Mouse (Mus musculus) hindbrain, postnatal 0 days (tissue): Measurements from ENCODE around the gene Ubxn11. TPM values are rescaled to one million over a fixed set of nuclear protein-coding genes. Genes with fewer than 3 reads are reported as not detected.
A peak's percentile ranks its signal among the peaks of the same experiment; 100 is the strongest.

Source experiments
- ATAC-seq: fragments of 200-750 bp; cut with Nextera tagmentation; 2 replicates; pipeline ENCODE4 v1.8.0; 2017; ENCODE audit warnings: mild to moderate bottlenecking, moderate TSS enrichment, moderate library complexity
- DNase-seq: peaks from one replicate; pipeline ENCODE4 v3.0.0-alpha.2; 2015; ENCODE audit warnings: low spot score
- H3K27ac ChIP-seq: fragments of 300-500 bp; sonication (generic); 2 replicates; pipeline ENCODE4 v1.5.1; 2014; ENCODE audit warnings: mild to moderate bottlenecking
- H3K27me3 ChIP-seq: fragments of 300-500 bp; sonication (generic); 2 replicates; pipeline ENCODE4 v1.6.1; 2014; ENCODE audit warnings: low read length, mixed read lengths; ENCODE audit not compliant: insufficient read depth
- H3K36me3 ChIP-seq: fragments of 300-500 bp; sonication (generic); 2 replicates; pipeline ENCODE4 v1.6.1; 2014; ENCODE audit warnings: low read length, mixed read lengths; ENCODE audit not compliant: insufficient read depth
- H3K4me1 ChIP-seq: fragments of 300-500 bp; sonication (generic); 2 replicates; pipeline ENCODE4 v1.6.1; 2014; ENCODE audit warnings: antibody characterized with exemption, low read length, mixed read lengths; ENCODE audit not compliant: insufficient read depth
- H3K4me2 ChIP-seq: fragments of 300-500 bp; sonication (generic); 2 replicates; pipeline ENCODE4 v1.6.1; 2014; ENCODE audit warnings: low read depth, mild to moderate bottlenecking, low read length, moderate library complexity, mixed read lengths
- H3K4me3 ChIP-seq: fragments of 300-500 bp; sonication (generic); 2 replicates; pipeline ENCODE4 v1.5.1; 2014; ENCODE audit warnings: low read length
- H3K9ac ChIP-seq: fragments of 300-500 bp; sonication (generic); replicated peaks from 2 replicates; pipeline ENCODE4 v1.6.1; 2014; ENCODE audit warnings: mild to moderate bottlenecking, low read length, moderate library complexity, mixed read lengths
- H3K9me3 ChIP-seq: fragments of 300-500 bp; sonication (generic); 2 replicates; pipeline ENCODE4 v1.6.1; 2016; ENCODE audit warnings: low read length, mixed read lengths
- CTCF ChIP-seq: IDR thresholded peaks from 2 replicates; pipeline ENCODE4 v1.5.1; 2016; ENCODE audit warnings: antibody characterized with exemption, control low read depth, low read depth
- WGBS: fragments of 180-500 bp; shearing (Covaris S2); extraction: QIAGEN DNeasy Blood & Tissue Kit; methylation state at CpG from one replicate; pipeline ENCODE4 v1.1.7; 2014; 5-methylcytosine and 5-hydroxymethylcytosine counted together
- polyA plus RNA-seq: library from polyadenylated mRNA; unstranded; fragments of >200 nt; fragmentation: Nextera tagmentation; extraction: Ambion mirVana; gene quantifications from 2 replicates; pipeline ENCODE4 v1.2.1, GENCODE M21; 2015
- total RNA-seq: library from RNA; depleted of rRNA; stranded (reverse); fragments of >200 nt; gene quantifications from 2 replicates; pipeline ENCODE4 v1.2.3, GENCODE M21; 2014

The Ubxn11 gene
- total and polyA plus RNA-seq, 2 experiments from 2014 or later = 8.9 to 14.0 TPM

DNA sequence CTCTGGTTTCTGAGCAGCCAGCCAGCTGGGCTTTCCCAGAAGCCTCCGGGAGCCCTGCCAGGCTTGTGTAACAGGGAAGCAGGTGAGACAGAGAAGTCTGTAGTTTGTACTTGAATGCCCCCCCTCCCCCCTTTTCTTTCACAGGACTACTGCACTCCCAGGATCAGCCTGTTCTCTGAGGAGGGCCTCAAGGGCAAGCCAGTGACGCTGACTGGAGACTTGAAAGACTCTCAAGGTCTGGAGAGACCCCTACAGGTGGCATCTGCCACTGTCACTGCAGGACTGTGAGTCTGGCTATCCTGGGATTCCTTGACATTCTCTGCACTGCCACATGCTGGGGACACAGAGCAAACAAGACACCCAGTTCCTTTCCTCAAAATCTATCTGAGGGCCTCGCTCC lies 23.7 kb upstream of the Ubxn11 start:
- Histone ChIP-seq H3K27me3 (no peaks in the 10 kb centered on the region), H3K27ac (no peak overlapping the region), H3K36me3 (no peaks in the 10 kb centered on the region), H3K9me3 (no peaks in the 10 kb centered on the region), H3K4me2 (no peak overlapping the region), H3K4me1 (peaks cover 3% of the 10 kb centered on the region; the same call in 1 of the 2 replicates), H3K4me3 (no peak overlapping the region), H3K9ac (no peak overlapping the region)
- peak; percentile 70 for ATAC-seq
- peak; percentile 83 for TF ChIP-seq CTCF
- DNase-seq = peak; percentile 85
- WGBS = 23% methylated on average over 3 of the region's 3 CpGs

DNA sequence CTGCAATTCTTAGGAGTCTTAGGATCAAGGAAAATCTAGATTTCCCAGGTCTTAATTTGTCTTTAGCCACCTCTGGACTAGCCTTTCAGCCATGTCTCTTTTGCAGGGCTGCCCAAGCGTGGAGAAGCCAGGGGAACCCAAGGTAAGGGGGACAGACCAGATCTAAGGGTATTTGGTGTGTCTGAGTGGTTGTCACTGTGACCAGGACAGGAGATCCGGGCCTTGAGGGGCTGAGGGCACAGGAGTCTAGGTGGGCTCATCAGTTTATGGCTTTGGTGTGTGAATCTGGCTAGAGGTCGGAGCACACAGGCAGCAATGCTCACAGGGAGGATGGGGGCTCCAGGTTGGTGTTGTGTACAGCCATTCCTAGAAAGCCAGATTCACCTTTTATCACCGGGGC lies 21.7 kb upstream of the Ubxn11 start:
- DNase-seq (no peak), ATAC-seq (no peak)
- WGBS = 81% methylated on average over 4 of the region's 4 CpGs
- no peak for TF ChIP-seq CTCF
- Histone ChIP-seq H3K4me1 (peaks cover 3% of the 10 kb centered on the region; the same call in 1 of the 2 replicates), H3K9me3 (no peaks in the 10 kb centered on the region), H3K27ac (no peak overlapping the region), H3K9ac (no peak overlapping the region), H3K4me3 (no peak overlapping the region), H3K27me3 (no peaks in the 10 kb centered on the region), H3K4me2 (no peak overlapping the region), H3K36me3 (no peaks in the 10 kb centered on the region)

GRCm38 (mm10) chr4:134081730-134082386 lies 20.5 kb upstream of the Ubxn11 start:
- H3K36me3 ChIP-seq = no peaks in the 10 kb centered on the region

GRCm38 (mm10) chr4:134082460-134082859 lies 19.9 kb upstream of the Ubxn11 start:
- H3K4me3 ChIP-seq = peak overlapping the region; percentile 47
- DNase-seq (no peak), ATAC-seq (no peak)
- H3K27ac ChIP-seq = no peak overlapping the region
- H3K4me2 ChIP-seq = peak overlapping the region; percentile 70
- H3K9ac ChIP-seq = peak overlapping the region; percentile 45; the same call in 1 of the 2 replicates
- no peak for TF ChIP-seq CTCF
- no peaks in the 10 kb centered on the region for H3K36me3 ChIP-seq
- WGBS = 15% methylated on average over 7 of the region's 7 CpGs
- no peaks in the 10 kb centered on the region for H3K27me3 ChIP-seq
- no peaks in the 10 kb centered on the region for H3K9me3 ChIP-seq
- peaks cover 3% of the 10 kb centered on the region; the same call in 1 of the 2 replicates for H3K4me1 ChIP-seq

More at GRCm38 (mm10) chr4:134081730-134082386, 20.5 kb upstream of the Ubxn11 start:
- peak overlapping the region; percentile 45 for H3K9ac ChIP-seq
- H3K9me3 ChIP-seq = no peaks in the 10 kb centered on the region
- H3K27ac ChIP-seq = no peak overlapping the region
- H3K4me2 ChIP-seq = peak overlapping the region; percentile 70
- peaks cover 3% of the 10 kb centered on the region; the same call in 1 of the 2 replicates for H3K4me1 ChIP-seq
- ATAC-seq (peak; percentile 85), DNase-seq (peak; percentile 72)
- 1% methylated on average over 41 of the region's 41 CpGs for WGBS
- H3K4me3 ChIP-seq = peak overlapping the region; percentile 47
- H3K27me3 ChIP-seq = no peaks in the 10 kb centered on the region
- TF ChIP-seq CTCF = no peak

DNA sequence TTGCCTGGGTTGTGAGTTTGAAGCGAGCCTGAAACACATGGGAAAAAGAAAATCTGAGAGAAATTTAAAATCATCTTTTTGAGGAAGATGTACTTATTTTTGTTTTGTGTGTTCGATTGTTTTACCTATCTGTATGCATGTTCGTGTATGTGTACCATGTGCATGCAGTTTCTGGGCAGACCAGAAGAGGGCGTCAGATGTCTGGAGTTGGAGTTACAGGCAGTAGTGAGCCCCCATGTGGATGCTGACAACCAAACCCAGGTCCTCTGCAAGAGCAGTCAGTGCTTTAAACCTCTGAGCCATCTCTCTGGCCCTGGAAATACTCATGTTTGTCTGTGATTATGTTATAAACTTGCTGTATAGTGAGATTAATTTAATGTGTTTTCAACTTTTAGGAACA lies 17.4 kb upstream of the Ubxn11 start:
- WGBS = 85% methylated on average over 4 of the region's 4 CpGs
- Histone ChIP-seq H3K9me3 (no peaks in the 10 kb centered on the region), H3K27ac (no peak overlapping the region), H3K4me2 (no peak overlapping the region), H3K4me1 (peaks cover 3% of the 10 kb centered on the region; the same call in 1 of the 2 replicates), H3K36me3 (no peaks in the 10 kb centered on the region), H3K27me3 (no peaks in the 10 kb centered on the region), H3K9ac (no peak overlapping the region), H3K4me3 (no peak overlapping the region)
- no peak; the same call in 1 of the 2 replicates for TF ChIP-seq CTCF
- ATAC-seq (no peak), DNase-seq (no peak)

DNA sequence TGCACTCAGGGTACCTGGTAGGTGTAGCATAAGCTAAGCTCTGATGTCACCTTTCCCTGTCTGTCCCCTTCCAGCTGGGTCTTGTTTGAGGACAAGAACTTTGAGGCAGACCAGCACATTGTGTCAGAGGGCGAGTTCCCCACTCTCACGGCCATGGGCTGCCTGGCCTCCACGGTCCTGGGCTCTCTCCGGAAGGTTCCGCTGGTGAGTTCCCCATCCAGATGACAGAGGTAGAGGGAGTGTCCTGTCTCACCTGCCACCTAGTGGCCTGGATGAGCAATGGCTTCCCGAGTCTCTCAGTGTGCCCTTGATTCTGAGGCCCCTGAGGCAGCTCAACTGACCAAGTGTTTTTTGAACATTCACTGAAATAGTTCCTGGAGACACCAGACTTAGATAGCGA lies 15.0 kb upstream of the Ubxn11 start:
- WGBS = 44% methylated on average over 7 of the region's 7 CpGs
- ATAC-seq = peak; percentile 62; the same call in 1 of the 2 replicates
- H3K36me3 ChIP-seq = no peaks in the 10 kb centered on the region
- H3K9ac ChIP-seq = no peak overlapping the region
- H3K9me3 ChIP-seq = no peaks in the 10 kb centered on the region
- peak; percentile 84 for TF ChIP-seq CTCF
- H3K4me1 ChIP-seq = no peaks in the 10 kb centered on the region
- no peak overlapping the region for H3K27ac ChIP-seq
- no peak overlapping the region for H3K4me2 ChIP-seq
- no peak overlapping the region for H3K4me3 ChIP-seq
- H3K27me3 ChIP-seq = no peaks in the 10 kb centered on the region
- peak; percentile 58 for DNase-seq

DNA sequence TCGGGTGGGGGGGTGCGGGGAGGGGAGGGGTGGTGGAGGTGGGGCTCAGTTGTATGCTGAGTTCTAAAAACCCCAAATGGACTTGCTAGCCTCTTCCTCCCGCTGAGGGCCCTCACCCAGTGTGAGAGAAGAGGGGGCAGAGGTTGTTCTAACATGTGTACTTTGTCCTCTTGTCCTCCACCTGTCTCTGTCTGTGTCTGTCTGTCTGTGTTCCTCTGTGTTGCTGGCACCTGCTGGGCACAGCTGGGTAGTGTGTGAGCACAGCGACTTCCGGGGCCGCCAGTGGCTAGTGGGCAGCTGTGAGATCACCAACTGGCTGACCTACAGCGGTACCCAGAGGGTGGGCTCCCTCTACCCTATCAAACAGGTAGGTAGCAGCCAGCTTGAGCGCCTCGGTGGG lies 13.3 kb upstream of the Ubxn11 start:
- 73% methylated on average over 9 of the region's 9 CpGs for WGBS
- H3K36me3 ChIP-seq = no peaks in the 10 kb centered on the region
- no peak for TF ChIP-seq CTCF
- H3K27ac ChIP-seq = no peak overlapping the region
- H3K4me2 ChIP-seq = no peak overlapping the region
- H3K4me1 ChIP-seq = no peaks in the 10 kb centered on the region
- H3K9ac ChIP-seq = no peak overlapping the region
- ATAC-seq (no peak), DNase-seq (no peak)
- H3K27me3 ChIP-seq = no peaks in the 10 kb centered on the region
- no peaks in the 10 kb centered on the region for H3K9me3 ChIP-seq
- H3K4me3 ChIP-seq = no peak overlapping the region
